Mouse (Mus musculus) lung, postnatal 0 days (tissue): ENCODE results near the gene Cdk13.

Source experiments
- CTCF ChIP-seq: IDR thresholded peaks from 2 replicates; pipeline ENCODE4 v1.5.1; 2016; ENCODE audit warnings: antibody characterized with exemption, mild to moderate bottlenecking
- EP300 ChIP-seq: IDR thresholded peaks from 2 replicates; pipeline ENCODE4 v1.6.1; 2016; ENCODE audit warnings: antibody characterized with exemption, mild to moderate bottlenecking, control low read depth

GRCm38 (mm10) chr13:17836808-17837207 lies 31.9 kb upstream of the Cdk13 start:
- TF ChIP-seq CTCF = no peak
- TF ChIP-seq EP300 = no peak
